Mouse (Mus musculus): ENCODE measurements around the gene Xiap. TPM values are rescaled to one million over a fixed set of nuclear protein-coding genes. Genes with fewer than 3 reads are reported as not detected.
"Not testable (repeated sequence)": the region's sequence is repeated elsewhere in the genome, so short reads cannot be mapped to it uniquely, and the experiment has no call there.

The Xiap gene
- polyA plus RNA-seq (2012; rRNA removed): 40.8 and 44.3 TPM in 2 replicates

GRCm38 (mm10) chrX:42059282-42060068 lies at the start of gene Xiap:
Gene Xiap, plus strand, starts transcription at chrX:42059679.
- DNase-seq (ENCODE audit: extremely low spot score in 1 of 2, low spot score in 1 of 2): no peak

GRCm38 (mm10) chrX:42012677-42013208 lies 46.7 kb upstream of the Xiap start:
- DNase-seq (ENCODE audit: extremely low spot score in 1 of 2, low spot score in 1 of 2): no peak

GRCm38 (mm10) chrX:42013776-42014175 lies 45.7 kb upstream of the Xiap start:
- no peak for DNase-seq (ENCODE audit: extremely low spot score in 1 of 2, low spot score in 1 of 2)

- DNase-seq (ENCODE audit: extremely low spot score in 1 of 2, low spot score in 1 of 2): no peak
Observed at GRCm38 (mm10) chrX:42014502-42014901, 45.0 kb upstream of the Xiap start.

- no peak for DNase-seq (ENCODE audit: extremely low spot score in 1 of 2, low spot score in 1 of 2)
Observed at GRCm38 (mm10) chrX:42018030-42018429, 41.4 kb upstream of the Xiap start.

- no peak for DNase-seq (ENCODE audit: extremely low spot score in 1 of 2, low spot score in 1 of 2)
Observed at GRCm38 (mm10) chrX:42019441-42019840, 40.0 kb upstream of the Xiap start.

- not testable (repeated sequence) for DNase-seq (ENCODE audit: extremely low spot score in 1 of 2, low spot score in 1 of 2)
Observed at GRCm38 (mm10) chrX:42025802-42026440, 33.6 kb upstream of the Xiap start.

GRCm38 (mm10) chrX:42026981-42027380 lies 32.5 kb upstream of the Xiap start:
- DNase-seq (ENCODE audit: extremely low spot score in 1 of 2, low spot score in 1 of 2): not testable (repeated sequence)

- peak; percentile 19 to 82 for DNase-seq (ENCODE audit: extremely low spot score in 1 of 2, low spot score in 1 of 2)
Observed at GRCm38 (mm10) chrX:42033111-42033693, 26.3 kb upstream of the Xiap start.

GRCm38 (mm10) chrX:42033911-42034310 lies 25.6 kb upstream of the Xiap start:
- DNase-seq (ENCODE audit: extremely low spot score in 1 of 2, low spot score in 1 of 2): no peak

GRCm38 (mm10) chrX:42039481-42039880 lies 20.0 kb upstream of the Xiap start:
- DNase-seq (ENCODE audit: extremely low spot score in 1 of 2, low spot score in 1 of 2): no peak

GRCm38 (mm10) chrX:42044935-42045334 lies 14.5 kb upstream of the Xiap start:
- DNase-seq (ENCODE audit: extremely low spot score in 1 of 2, low spot score in 1 of 2): no peak

- DNase-seq (ENCODE audit: extremely low spot score in 1 of 2, low spot score in 1 of 2): no peak
Observed at GRCm38 (mm10) chrX:42050652-42051643, 8.5 kb upstream of the Xiap start.

- no peak for DNase-seq (ENCODE audit: extremely low spot score in 1 of 2, low spot score in 1 of 2)
Observed at GRCm38 (mm10) chrX:42057012-42057411, 2.5 kb upstream of the Xiap start.

GRCm38 (mm10) chrX:42057873-42058272 lies 1.6 kb upstream of the Xiap start:
- DNase-seq (ENCODE audit: extremely low spot score in 1 of 2, low spot score in 1 of 2): no peak

GRCm38 (mm10) chrX:42063621-42064020 lies 4.1 kb downstream of the Xiap start:
- no peak for DNase-seq (ENCODE audit: extremely low spot score in 1 of 2, low spot score in 1 of 2)

- no peak for DNase-seq (ENCODE audit: extremely low spot score in 1 of 2, low spot score in 1 of 2)
Observed at GRCm38 (mm10) chrX:42065086-42065485, 5.6 kb downstream of the Xiap start.

- no peak for DNase-seq (ENCODE audit: extremely low spot score in 1 of 2, low spot score in 1 of 2)
Observed at GRCm38 (mm10) chrX:42066771-42067170, 7.3 kb downstream of the Xiap start.

- peak; percentile 7 to 65 for DNase-seq (ENCODE audit: extremely low spot score in 1 of 2, low spot score in 1 of 2)
Observed at GRCm38 (mm10) chrX:42067791-42068200, 8.3 kb downstream of the Xiap start.

- DNase-seq (ENCODE audit: extremely low spot score in 1 of 2, low spot score in 1 of 2): peak; percentile 14 to 55
Observed at GRCm38 (mm10) chrX:42068201-42068874, 8.9 kb downstream of the Xiap start.
